Mouse (Mus musculus) heart, postnatal 25 days (tissue): ENCODE data around the gene Krt16. TPM values are rescaled to one million over a fixed set of nuclear protein-coding genes. Genes with fewer than 3 reads are reported as not detected.
A peak's percentile ranks its signal among the peaks of the same experiment; 100 is the strongest.

Experiments used
- DNase-seq: peaks from one replicate; pipeline ENCODE4 v3.0.0; 2022; ENCODE audit warnings: low spot score
- intact Hi-C: fragments of 180-260 bp; cut with DNase I; formaldehyde crosslinking; loops from one replicate; pipeline ENCODE4 v1.15.1; 2025
- total RNA-seq, 2 experiments: library from RNA; stranded (reverse); gene quantifications; 2 replicates each; pipeline ENCODE4 v1.2.3; 2021

Gene Krt16
- total RNA-seq, result not detected

- intact Hi-C loops, result no loop called here
- no peak for DNase-seq
Observed at GRCm38 (mm10) chr11:100248852-100249465, at the start of gene Krt16. Gene Krt16 (minus strand): TSS chr11:100248902.

- intact Hi-C loops, result loop anchor here (5.0 kb wide), 1 partner anchor 830 kb away; no protein-coding TSS in a partner anchor
- no peak for DNase-seq
Observed at GRCm38 (mm10) chr11:100297801-100298200, 49.1 kb upstream of the Krt16 start.

DNA sequence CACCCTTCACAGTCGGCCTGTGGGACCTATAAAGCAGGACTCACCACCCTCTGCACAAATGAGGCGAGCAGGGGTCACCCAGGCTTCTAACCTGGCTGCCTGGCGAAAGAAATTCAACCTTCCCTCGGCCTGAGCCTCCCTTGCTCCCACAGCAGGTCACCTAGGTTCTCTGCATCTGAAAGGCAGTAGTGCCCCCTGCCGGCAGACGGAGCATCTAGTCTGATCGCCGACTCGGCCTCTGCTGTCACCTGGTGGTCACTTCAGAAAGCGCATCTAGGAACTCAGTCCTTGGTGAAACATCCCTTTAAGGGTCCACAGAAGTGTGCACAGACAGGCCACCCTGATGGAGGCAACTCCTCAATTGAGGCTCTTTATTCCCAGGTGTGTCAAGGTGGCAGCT lies 46.6 kb upstream of the Krt16 start:
- intact Hi-C loops, result loop anchor here (1.0 to 5.0 kb wide), 2 partner anchors 13 to 828 kb away; no protein-coding TSS in a partner anchor
- DNase-seq, result peak; percentile 31

DNA sequence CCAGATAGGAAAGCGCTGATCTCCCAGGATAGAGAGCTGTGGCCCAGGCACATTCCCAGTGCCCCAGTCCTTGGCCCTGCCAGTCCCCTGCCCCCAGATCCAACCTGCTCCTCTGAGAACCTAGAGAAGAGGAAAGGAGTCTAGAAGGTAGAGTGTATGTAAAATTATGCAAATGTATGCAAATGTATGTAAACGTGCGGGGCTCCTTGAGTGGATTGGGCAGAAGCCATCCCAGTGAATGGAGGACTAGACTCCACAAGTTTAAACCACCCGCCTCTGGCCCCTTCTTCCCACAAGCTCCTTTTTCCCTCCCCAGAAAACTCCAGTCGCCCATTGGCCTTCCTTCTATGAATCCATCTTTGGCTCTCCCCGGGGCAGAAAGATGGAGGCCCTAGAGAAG lies 44.2 kb upstream of the Krt16 start:
- intact Hi-C loops, result loop anchor here (5.0 kb wide), 1 partner anchor 911 kb away; no protein-coding TSS in a partner anchor
- DNase-seq, result no peak

- intact Hi-C loops, result loop anchor here (5.0 kb wide), 1 partner anchor 908 kb away; no protein-coding TSS in a partner anchor
- no peak for DNase-seq
Observed at GRCm38 (mm10) chr11:100290235-100290634, 41.5 kb upstream of the Krt16 start.

DNA sequence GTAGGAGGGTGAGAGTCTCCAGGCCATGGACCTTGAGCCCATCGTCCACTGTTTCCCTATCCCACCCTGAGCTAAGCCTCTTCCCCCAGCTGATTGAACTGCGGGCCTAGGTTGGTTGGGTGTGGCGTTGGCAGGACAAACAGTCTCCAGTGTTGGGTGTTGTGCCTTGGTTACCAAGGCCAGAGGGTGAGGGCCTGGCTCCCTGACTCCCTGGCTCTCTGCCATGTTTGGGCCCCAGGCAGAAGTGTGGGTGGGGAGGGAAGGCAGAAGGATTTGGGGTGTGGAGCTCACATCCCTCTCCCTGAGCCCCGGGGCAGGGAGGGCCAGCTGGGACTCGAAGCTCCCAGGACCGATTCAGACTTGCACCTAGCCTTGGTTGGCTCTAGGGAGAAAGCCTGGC lies 40.2 kb upstream of the Krt16 start:
- intact Hi-C loops, result no loop called here
- DNase-seq, result no peak

DNA sequence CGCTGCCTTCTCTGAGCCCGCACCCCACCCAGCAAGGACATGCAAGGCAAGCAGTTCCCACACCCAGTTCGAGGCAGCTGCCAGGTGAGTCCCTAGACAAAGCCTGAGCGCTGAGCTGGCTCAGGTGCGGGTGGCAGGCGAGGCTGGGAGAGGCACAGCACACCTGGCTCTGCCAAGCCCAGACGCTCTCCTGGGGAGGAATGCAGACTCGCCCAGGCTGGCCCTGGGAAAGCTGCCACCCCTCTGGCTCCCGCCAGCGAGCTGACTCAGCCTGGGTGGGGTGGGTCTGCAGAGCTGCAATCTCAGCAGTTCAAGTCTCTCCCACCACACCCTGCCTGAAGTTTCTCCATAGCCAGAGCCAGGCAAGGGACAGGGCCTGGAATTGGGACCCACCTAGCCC lies 38.3 kb upstream of the Krt16 start:
- DNase-seq, result peak; percentile 65
- intact Hi-C loops, result no loop called here

DNA sequence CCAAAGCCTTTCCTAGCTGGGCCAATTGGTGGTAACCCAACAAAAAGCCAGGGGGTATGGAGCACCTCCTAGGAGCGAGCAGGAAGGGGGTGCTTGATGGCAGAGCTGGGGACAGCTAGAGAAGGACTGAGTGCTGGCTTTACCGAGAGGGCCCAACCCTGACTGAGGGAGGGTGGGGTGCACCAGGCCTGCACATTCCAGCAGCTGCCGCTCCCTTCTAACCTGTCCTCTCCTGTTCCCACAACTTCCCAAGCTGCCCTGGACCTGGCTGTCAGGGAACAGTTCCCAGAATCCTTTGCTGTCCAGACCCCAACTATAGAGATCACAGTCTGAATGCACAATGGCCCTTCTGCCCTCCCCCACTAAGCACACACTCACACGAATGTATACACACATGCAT lies 36.3 kb upstream of the Krt16 start:
- DNase-seq, result no peak
- intact Hi-C loops, result loop anchor here (5.0 kb wide), 1 partner anchor 118 kb away; no protein-coding TSS in a partner anchor

GRCm38 (mm10) chr11:100282549-100282948 lies 33.8 kb upstream of the Krt16 start:
- intact Hi-C loops, result loop anchor here (1.0 to 5.0 kb wide), 2 partner anchors 13 to 115 kb away; no protein-coding TSS in a partner anchor
- peak; percentile 37 for DNase-seq

DNA sequence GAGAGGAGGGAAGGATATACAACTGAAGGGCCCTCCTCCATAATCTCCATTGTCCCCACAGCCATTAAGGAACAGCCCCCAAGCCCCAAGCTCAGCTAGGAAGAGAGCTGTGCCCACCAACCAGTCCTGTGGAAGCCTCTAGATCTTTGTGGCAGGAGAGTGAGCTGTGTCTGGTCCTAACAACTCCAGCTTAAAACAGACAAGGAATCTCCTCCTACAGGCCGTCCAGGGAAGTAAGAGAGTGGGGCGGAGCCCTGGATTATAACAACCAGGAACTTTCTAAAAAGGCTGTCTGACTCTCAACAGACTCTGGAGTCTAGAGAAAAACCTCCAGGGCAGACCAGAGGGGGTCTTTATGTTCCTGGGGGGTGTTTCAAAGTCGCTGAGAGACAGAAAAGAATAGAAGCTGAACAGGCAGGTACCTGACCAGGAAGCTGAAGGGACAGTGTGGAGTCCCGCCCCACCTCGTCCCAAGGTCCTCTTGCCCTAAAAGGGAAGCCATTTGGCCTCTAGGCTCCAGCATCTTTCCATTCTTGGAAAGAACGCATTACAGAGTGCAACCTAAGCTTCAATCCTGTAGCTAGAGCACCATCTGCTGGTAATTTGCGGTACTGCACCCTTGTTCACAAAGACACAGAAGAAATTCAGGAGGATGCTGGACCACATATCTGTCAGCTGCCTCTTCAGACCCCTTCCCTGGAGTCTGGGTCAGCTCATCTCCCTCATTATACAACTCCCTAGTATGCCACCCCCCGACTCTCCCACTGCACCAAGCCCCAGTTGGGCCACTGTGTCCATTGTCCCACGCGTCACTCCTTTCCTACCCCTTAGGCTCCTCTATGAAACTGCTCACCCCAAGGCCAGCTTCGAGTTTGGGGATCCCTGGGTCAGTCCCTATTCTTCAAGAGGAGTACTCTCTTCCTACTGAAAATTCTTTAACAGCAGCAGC lies 33.2 kb upstream of the Krt16 start:
- intact Hi-C loops, result loop anchor here (1.0 to 5.0 kb wide), 3 partner anchors 13 to 817 kb away; no protein-coding TSS in a partner anchor
- no peak for DNase-seq

DNA sequence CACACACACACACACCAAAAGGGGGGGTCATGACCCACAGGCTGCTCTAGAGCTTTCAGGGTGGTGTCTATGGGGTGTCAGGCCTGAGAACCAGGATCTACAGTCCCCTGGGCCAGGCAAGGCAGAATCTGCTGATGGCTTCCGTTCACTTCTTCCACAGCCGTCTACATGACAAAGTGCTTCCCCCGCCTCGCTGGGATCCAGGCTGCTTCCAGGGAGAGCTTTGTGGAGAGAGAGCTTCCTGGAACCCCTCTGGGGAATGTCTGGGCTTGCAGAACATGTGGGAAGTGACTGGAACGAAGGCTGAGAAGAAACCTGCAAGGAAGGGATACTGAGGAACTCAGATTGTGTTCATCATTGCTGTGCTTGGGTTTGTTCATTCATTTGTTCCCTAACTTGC lies 30.1 kb upstream of the Krt16 start:
- intact Hi-C loops, result no loop called here
- no peak for DNase-seq

- intact Hi-C loops, result no loop called here
- no peak for DNase-seq
Observed at GRCm38 (mm10) chr11:100277726-100278480, 29.2 kb upstream of the Krt16 start.

DNA sequence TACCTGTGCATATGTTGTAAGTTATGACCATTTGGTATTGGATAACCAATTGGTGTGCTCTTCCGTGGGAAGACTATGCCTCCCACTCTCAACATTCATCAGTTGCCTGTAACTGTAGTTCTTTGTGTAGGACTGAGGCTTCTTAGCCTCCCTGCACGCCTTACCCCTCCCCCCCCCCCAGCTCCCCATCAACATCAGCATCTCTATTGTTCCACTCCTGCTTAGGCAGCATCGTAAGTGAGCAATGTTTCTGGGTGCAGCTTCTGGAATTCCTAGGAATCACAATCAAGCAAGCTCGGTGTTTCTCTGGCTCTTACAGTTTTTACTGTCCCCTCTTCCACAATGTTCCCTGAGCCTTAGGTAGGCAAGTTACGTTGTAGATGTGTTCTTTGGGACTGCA lies 26.8 kb upstream of the Krt16 start:
- intact Hi-C loops, result no loop called here
- DNase-seq, result no peak

- no peak for DNase-seq
- intact Hi-C loops, result no loop called here
Observed at GRCm38 (mm10) chr11:100274719-100275118, 26.0 kb upstream of the Krt16 start.

DNA sequence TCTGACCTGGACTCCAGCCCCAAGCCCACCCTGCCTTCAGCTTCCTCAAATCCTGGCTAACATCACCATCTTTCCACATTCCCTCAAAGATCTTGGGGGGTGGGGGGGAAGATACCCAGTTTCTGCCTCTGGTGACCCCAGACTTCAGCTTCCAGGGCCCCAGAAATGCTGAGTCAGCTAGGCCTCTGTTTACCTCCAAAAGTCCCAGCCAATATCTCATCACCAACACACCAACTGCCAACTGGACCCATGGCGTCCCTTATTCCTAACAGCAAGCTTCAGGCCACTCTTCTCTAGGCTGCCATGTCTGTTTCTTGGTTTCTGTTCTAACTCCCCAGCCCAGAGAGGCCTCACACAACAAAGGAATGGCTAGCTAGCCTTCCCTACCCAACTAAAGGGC lies 23.2 kb upstream of the Krt16 start:
- intact Hi-C loops, result no loop called here
- no peak for DNase-seq

GRCm38 (mm10) chr11:100269821-100270332 lies 21.2 kb upstream of the Krt16 start, which contains the start of gene Krt42:
Gene Krt42 (minus strand): TSS chr11:100269871.
- DNase-seq, result no peak
- intact Hi-C loops, result no loop called here

GRCm38 (mm10) chr11:100262058-100262980 lies 13.6 kb upstream of the Krt16 start:
- intact Hi-C loops, result no loop called here
- no peak for DNase-seq

GRCm38 (mm10) chr11:100261235-100261605 lies 12.5 kb upstream of the Krt16 start:
- intact Hi-C loops, result no loop called here
- no peak for DNase-seq
